Mouse (Mus musculus) MEL (cell line): ENCODE data around the gene Prkd2. TPM values are rescaled to one million over a fixed set of nuclear protein-coding genes. Genes with fewer than 3 reads are reported as not detected.

Experiments
- DNase-seq: peaks from one replicate; pipeline ENCODE4 v3.0.0; 2011; ENCODE audit warnings: low read depth, low spot score
- H3K27ac ChIP-seq: 2 replicates; pipeline ENCODE4 v1.5.1; 2012; ENCODE audit warnings: low read depth, mild to moderate bottlenecking, control low read depth, low read length, moderate library complexity; ENCODE audit not compliant: control insufficient read depth
- H3K27me3 ChIP-seq, 2 experiments: fragments of 150-350 bp in 1 of 2; sonication (generic) in 1 of 2; 2 replicates each; pipeline ENCODE4 v1.6.1; 2012; ENCODE audit warnings: low read length in 2 of 2, mild to moderate bottlenecking in 2 of 2, improper control_type of control experiment in 1 of 2, moderate library complexity in 1 of 2; ENCODE audit not compliant: insufficient read depth in 2 of 2, control insufficient read depth in 1 of 2
- H3K36me3 ChIP-seq, 2 experiments: 2 replicates each; pipeline ENCODE4 v1.6.1; 2012 to 2014; ENCODE audit warnings: low read length in 2 of 2, improper control_type of control experiment in 1 of 2, inconsistent platforms in 1 of 2, mild to moderate bottlenecking in 1 of 2; ENCODE audit not compliant: insufficient read depth in 2 of 2, control insufficient read depth in 1 of 2
- H3K4me1 ChIP-seq, 2 experiments: fragments of 150-350 bp in 1 of 2; sonication (generic) in 1 of 2; 2 replicates each; pipeline ENCODE4 v1.6.1; 2012; ENCODE audit warnings: low read length in 2 of 2, improper control_type of control experiment in 1 of 2, mild to moderate bottlenecking in 1 of 2; ENCODE audit not compliant: insufficient read depth in 2 of 2, control insufficient read depth in 1 of 2
- H3K4me3 ChIP-seq, 2 experiments: fragments of 150-350 bp in 1 of 2; sonication (generic) in 1 of 2; 2 replicates each; pipeline ENCODE4 v1.5.1; 2012; ENCODE audit warnings: low read depth in 2 of 2, low read length in 2 of 2, mild to moderate bottlenecking in 2 of 2, moderate library complexity in 2 of 2, control low read depth in 1 of 2, improper control_type of control experiment in 1 of 2; ENCODE audit not compliant: control insufficient read depth in 1 of 2, insufficient read depth in 1 of 2
- H3K79me2 ChIP-seq: 2 replicates; pipeline ENCODE4 v1.6.1; 2012; ENCODE audit warnings: mild to moderate bottlenecking, low read length, moderate library complexity; ENCODE audit not compliant: control insufficient read depth, poor library complexity, insufficient read depth
- H3K9ac ChIP-seq: 2 replicates; pipeline ENCODE4 v1.6.1; 2012; ENCODE audit warnings: low read depth, mild to moderate bottlenecking, control low read depth, low read length, moderate library complexity; ENCODE audit not compliant: control insufficient read depth, poor library complexity, severe bottlenecking
- H3K9me3 ChIP-seq: fragments of 150-350 bp; sonication (generic); replicated peaks from 2 replicates; pipeline ENCODE4 v1.6.1; 2012; ENCODE audit warnings: mild to moderate bottlenecking, low read length, improper control_type of control experiment, moderate library complexity; ENCODE audit not compliant: insufficient read depth
- BHLHE40 ChIP-seq: IDR thresholded peaks from 2 replicates; pipeline ENCODE4 v1.6.1; 2012; ENCODE audit warnings: low read depth, mild to moderate bottlenecking, inconsistent platforms, low read length, improper control_type of control experiment, borderline replicate concordance
- CHD1 ChIP-seq: IDR thresholded peaks from 2 replicates; pipeline ENCODE4 v1.6.1; 2012; ENCODE audit warnings: low read depth, mild to moderate bottlenecking, inconsistent platforms, low read length, improper control_type of control experiment
- CHD2 ChIP-seq: IDR thresholded peaks from 2 replicates; pipeline ENCODE4 v1.6.1; 2011; ENCODE audit warnings: low read length, improper control_type of control experiment
- E2F4 ChIP-seq: IDR thresholded peaks from 2 replicates; pipeline ENCODE4 v1.6.1; 2011; ENCODE audit warnings: low read depth, low read length, improper control_type of control experiment, borderline replicate concordance
- EP300 ChIP-seq, 2 experiments: IDR thresholded peaks; 2 replicates each; pipeline ENCODE4 v1.6.1; 2011; ENCODE audit warnings: improper control_type of control experiment in 2 of 2, low read length in 2 of 2, low read depth in 1 of 2, mild to moderate bottlenecking in 1 of 2
- ETS1 ChIP-seq: IDR thresholded peaks from 2 replicates; pipeline ENCODE4 v1.6.1; 2012; ENCODE audit warnings: low read depth, mild to moderate bottlenecking, inconsistent platforms, low read length, improper control_type of control experiment, moderate library complexity
- GABPA ChIP-seq: IDR thresholded peaks from 2 replicates; pipeline ENCODE4 v1.6.1; 2012; ENCODE audit warnings: low read depth, mild to moderate bottlenecking, inconsistent platforms, low read length, improper control_type of control experiment, moderate library complexity
- GATA1 ChIP-seq: IDR thresholded peaks from 2 replicates; pipeline ENCODE4 v1.6.1; 2011; ENCODE audit warnings: low read depth, low read length, improper control_type of control experiment
- HCFC1 ChIP-seq: IDR thresholded peaks from 2 replicates; pipeline ENCODE4 v1.6.1; 2012; ENCODE audit warnings: low read depth, mild to moderate bottlenecking, inconsistent platforms, low read length, improper control_type of control experiment, moderate library complexity
- JUND ChIP-seq: IDR thresholded peaks from 2 replicates; pipeline ENCODE4 v1.6.1; 2011; ENCODE audit warnings: low read depth, mild to moderate bottlenecking, improper control_type of control experiment, low read length
- KAT2A ChIP-seq: conservative IDR thresholded peaks from 2 replicates; pipeline ENCODE4 v1.6.1; 2012; ENCODE audit warnings: low read depth, low read length, improper control_type of control experiment, inconsistent platforms
- MAFK ChIP-seq: IDR thresholded peaks from 2 replicates; pipeline ENCODE4 v1.6.1; 2011; ENCODE audit warnings: low read depth, mild to moderate bottlenecking, low read length, improper control_type of control experiment, borderline replicate concordance
- MAX ChIP-seq: IDR thresholded peaks from 2 replicates; pipeline ENCODE4 v1.6.1; 2011; ENCODE audit warnings: low read length, improper control_type of control experiment
- MAZ ChIP-seq: IDR thresholded peaks from 2 replicates; pipeline ENCODE4 v1.6.1; 2012; ENCODE audit warnings: low read depth, mild to moderate bottlenecking, inconsistent platforms, low read length, improper control_type of control experiment
- MEF2A ChIP-seq: IDR thresholded peaks from 2 replicates; pipeline ENCODE4 v1.6.1; 2014; ENCODE audit warnings: low read depth, mild to moderate bottlenecking, inconsistent platforms, low read length, improper control_type of control experiment; ENCODE audit not compliant: poor library complexity, insufficient replicate concordance, severe bottlenecking; ENCODE audit errors: extremely low read depth
- MXI1 ChIP-seq: IDR thresholded peaks from 2 replicates; pipeline ENCODE4 v1.6.1; 2011; ENCODE audit warnings: mild to moderate bottlenecking, low read depth, low read length, improper control_type of control experiment
- MYB ChIP-seq: IDR thresholded peaks from 2 replicates; pipeline ENCODE4 v1.6.1; 2011; ENCODE audit warnings: mild to moderate bottlenecking, low read depth, low read length, improper control_type of control experiment
- MYC ChIP-seq: IDR thresholded peaks from 2 replicates; pipeline ENCODE4 v1.6.1; 2011; ENCODE audit warnings: low read depth, mild to moderate bottlenecking, low read length, improper control_type of control experiment, moderate library complexity
- NELFE ChIP-seq: IDR thresholded peaks from 2 replicates; pipeline ENCODE4 v1.6.1; 2011; ENCODE audit warnings: low read depth, low read length, improper control_type of control experiment
- POLR2A ChIP-seq, 2 experiments: IDR thresholded peaks; 2 replicates each; pipeline ENCODE4 v1.6.1; 2011 to 2012; ENCODE audit warnings: low read length in 2 of 2, mild to moderate bottlenecking in 2 of 2, control low read depth in 1 of 2, improper control_type of control experiment in 1 of 2, low read depth in 1 of 2, moderate library complexity in 1 of 2; ENCODE audit not compliant: control insufficient read depth in 1 of 2, insufficient read depth in 1 of 2, poor library complexity in 1 of 2
- POLR2AphosphoS5 ChIP-seq: IDR thresholded peaks from 2 replicates; pipeline ENCODE4 v1.6.1; 2012; ENCODE audit warnings: low read depth, borderline replicate concordance, mild to moderate bottlenecking, inconsistent platforms, low read length, moderate library complexity, mixed read lengths
- RAD21 ChIP-seq: IDR thresholded peaks from 2 replicates; pipeline ENCODE4 v1.6.1; 2011; ENCODE audit warnings: mild to moderate bottlenecking, low read depth, low read length, improper control_type of control experiment
- RCOR1 ChIP-seq: IDR thresholded peaks from 2 replicates; pipeline ENCODE4 v1.6.1; 2012; ENCODE audit warnings: low read depth, mild to moderate bottlenecking, inconsistent platforms, low read length, improper control_type of control experiment
- SIN3A ChIP-seq: IDR thresholded peaks from 2 replicates; pipeline ENCODE4 v1.6.1; 2012; ENCODE audit warnings: low read length, improper control_type of control experiment, inconsistent platforms
- SMC3 ChIP-seq: IDR thresholded peaks from 2 replicates; pipeline ENCODE4 v1.6.1; 2011; ENCODE audit warnings: low read depth, low read length, improper control_type of control experiment
- TBP ChIP-seq: IDR thresholded peaks from 2 replicates; pipeline ENCODE4 v1.8.0; 2011; ENCODE audit warnings: low read depth, low read length, improper control_type of control experiment
- TCF12 ChIP-seq: IDR thresholded peaks from 2 replicates; pipeline ENCODE4 v1.6.1; 2014; ENCODE audit warnings: low read depth, mild to moderate bottlenecking, inconsistent platforms, low read length, improper control_type of control experiment, moderate library complexity
- USF1 ChIP-seq: IDR thresholded peaks from 2 replicates; pipeline ENCODE4 v1.6.1; 2014; ENCODE audit warnings: low read depth, mild to moderate bottlenecking, inconsistent platforms, low read length, improper control_type of control experiment, moderate library complexity
- USF2 ChIP-seq, 2 experiments: IDR thresholded peaks; 2 replicates each; pipeline ENCODE4 v1.6.1; 2011 to 2012; ENCODE audit warnings: improper control_type of control experiment in 2 of 2, low read length in 2 of 2, borderline replicate concordance in 1 of 2, inconsistent platforms in 1 of 2, low read depth in 1 of 2, mild to moderate bottlenecking in 1 of 2; ENCODE audit not compliant: insufficient read depth in 1 of 2
- polyA plus RNA-seq, 2 experiments: library from polyadenylated mRNA; stranded (reverse) in 1 of 2; unstranded in 1 of 2; fragments of >175 nt in 1 of 2; fragments of >200 nt in 1 of 2; gene quantifications; 2 replicates each; pipeline versions ENCODE4 v1.2.1 to v1.2.4; 2012; ENCODE audit warnings: low replicate concordance in 2 of 2, low read depth in 1 of 2; ENCODE audit not compliant: insufficient read length in 2 of 2, insufficient read depth in 1 of 2, missing spikeins in 1 of 2
- total RNA-seq: library from RNA; depleted of rRNA; stranded (reverse); fragments of 300-350 nt; gene quantifications from 2 replicates; pipeline ENCODE4 v1.2.3, GENCODE M21; 2012

Prkd2 gene
- total and polyA plus RNA-seq, 3 experiments, result 2.9 to 8.7 TPM; not detected in 1

- peak within 1 kb of the TSS; percentile 99 for H3K9ac ChIP-seq
- H3K27ac ChIP-seq, result peak within 1 kb of the TSS; percentile 64
- H3K4me3 ChIP-seq, result peak within 1 kb of the TSS; percentile 65 to 99
- no peaks in the 10 kb centered on the region for H3K27me3 ChIP-seq
- H3K79me2 ChIP-seq, result peaks cover 53% of the 10 kb centered on the region
- TF ChIP-seq USF1, result no peak
- peak in 1 of 2 experiments; percentile 86; a peak in 2 of 4 replicates for TF ChIP-seq POLR2A (IDR thresholded peaks at IDR 0.05; ENCODE audit: control insufficient read depth in 1 of 2, insufficient read depth in 1 of 2, low read depth in 1 of 2, low read length in 2 of 2, poor library complexity in 1 of 2)
- no peak for TF ChIP-seq JUND
- no peak for TF ChIP-seq SMC3
- TF ChIP-seq USF2 (IDR thresholded peaks at IDR 0.05; ENCODE audit: borderline replicate concordance in 1 of 2, insufficient read depth in 1 of 2, low read depth in 1 of 2, low read length in 2 of 2), result no peak
- peak; percentile 31; the same call in 1 of the 2 replicates for TF ChIP-seq SIN3A
- no peak for TF ChIP-seq GABPA
- no peak for TF ChIP-seq TBP
- no peak for TF ChIP-seq TCF12
- 0 out of 2 replicates have a peak, but pooled peaks have one; percentile 37 for TF ChIP-seq MAX
- peak; percentile 37; the same call in 1 of the 2 replicates for TF ChIP-seq MXI1
- TF ChIP-seq MAFK, result no peak
- no peak for TF ChIP-seq RCOR1
- no peak for TF ChIP-seq MYC
- TF ChIP-seq MEF2A, result no peak
- TF ChIP-seq CHD1, result no peak
- no peak for TF ChIP-seq CHD2
- TF ChIP-seq ETS1, result no peak
- TF ChIP-seq POLR2AphosphoS5, result no peak
- no peak for TF ChIP-seq MAZ
- no peak for TF ChIP-seq BHLHE40
- no peak for TF ChIP-seq EP300 (IDR thresholded peaks at IDR 0.05; ENCODE audit: low read depth in 1 of 2, low read length in 2 of 2)
- no peak for TF ChIP-seq E2F4
- no peak; the same call in 1 of the 2 replicates for TF ChIP-seq NELFE
- TF ChIP-seq MYB, result no peak
- no peak for TF ChIP-seq GATA1
- TF ChIP-seq HCFC1, result no peak
- TF ChIP-seq KAT2A, result no peak
- TF ChIP-seq RAD21, result no peak
- no peaks in the 10 kb centered on the region for H3K9me3 ChIP-seq
- peaks cover 2 to 37% of the 10 kb centered on the region in 2 experiments for H3K36me3 ChIP-seq
- H3K4me1 ChIP-seq, result peaks cover 15 to 27% of the 10 kb centered on the region in 2 experiments
- peak; percentile 44 for DNase-seq
These were observed 26.1 kb upstream of the Prkd2 start, which contains the start of gene Fkrp for GRCm38 (mm10) chr7:16816475-16817122. TSS of gene Fkrp (minus strand) at chr7:16816732.
